In genomic region chr7:144775804-144776447, GRCm38 (mm10) we compare ENCODE assay signal across 8 mouse cellular contexts. TPM values are rescaled to one million over a fixed set of nuclear protein-coding genes. Genes with fewer than 3 reads are reported as not detected.
A peak's percentile ranks its signal among the peaks of the same experiment; 100 is the strongest.
DNase-seq lines count a peak whose midpoint lies in the region; ATAC-seq and TF ChIP-seq lines count a peak whose summit lies in the region.

No protein-coding gene starts in this region.

- H3K9me3 ChIP-seq in forebrain, embryonic 11.5 days (ENCODE audit: control insufficient read depth, low read length), result no peaks in the 10 kb centered on the region
- H3K9me3 ChIP-seq in heart, embryonic 15.5 days (replicated peaks), result no peaks in the 10 kb centered on the region
- H3K9me3 ChIP-seq in liver, embryonic 15.5 days (replicated peaks), result no peaks in the 10 kb centered on the region
- H3K9me3 ChIP-seq in neural tube, embryonic 13.5 days, result no peaks in the 10 kb centered on the region
- no peaks in the 10 kb centered on the region for H3K9me3 ChIP-seq in stomach, postnatal 0 days (ENCODE audit: control insufficient read depth, low read length)

- peaks cover 5% of the 10 kb centered on the region for H3K4me1 ChIP-seq in forebrain, embryonic 11.5 days (replicated peaks; ENCODE audit: control insufficient read depth, insufficient read depth, low read length)
- H3K4me1 ChIP-seq in heart, embryonic 15.5 days (replicated peaks), result no peaks in the 10 kb centered on the region
- peaks cover 23% of the 10 kb centered on the region for H3K4me1 ChIP-seq in liver, embryonic 15.5 days (replicated peaks)
- no peaks in the 10 kb centered on the region; the same call in 1 of the 2 replicates for H3K4me1 ChIP-seq in neural tube, embryonic 13.5 days (replicated peaks)
- H3K4me1 ChIP-seq in stomach, postnatal 0 days (replicated peaks; ENCODE audit: control insufficient read depth, insufficient read depth), result peaks cover 5% of the 10 kb centered on the region; the same call in 1 of the 2 replicates

- no peak for TF ChIP-seq EP300 in stomach, postnatal 0 days (optimal IDR thresholded peaks at IDR 0.05)

- no peak overlapping the region for H3K4me3 ChIP-seq in forebrain, embryonic 11.5 days (ENCODE audit: low read depth, low read length)
- no peak overlapping the region for H3K4me3 ChIP-seq in heart, embryonic 15.5 days
- H3K4me3 ChIP-seq in liver, embryonic 15.5 days (replicated peaks), result no peak overlapping the region
- no peak overlapping the region for H3K4me3 ChIP-seq in neural tube, embryonic 13.5 days
- no peak overlapping the region for H3K4me3 ChIP-seq in stomach, postnatal 0 days (ENCODE audit: low read depth, low read length)

- ATAC-seq in forebrain, embryonic 11.5 days (replicated peaks; ENCODE audit: low FRiP score), result peak; percentile 88
- ATAC-seq in heart, embryonic 15.5 days (replicated peaks; ENCODE audit: insufficient number of reproducible peaks, insufficient read depth, low FRiP score, low read depth), result peak; percentile 35; the same call in 1 of the 2 replicates
- ATAC-seq in liver, embryonic 15.5 days (ENCODE audit: insufficient read depth), result peak; percentile 69
- peak; percentile 77 for ATAC-seq in neural tube, embryonic 13.5 days (ENCODE audit: low read depth)
- ATAC-seq in stomach, postnatal 0 days (ENCODE audit: low FRiP score, low TSS enrichment), result peak; percentile 73

- no peaks in the 10 kb centered on the region for H3K27me3 ChIP-seq in forebrain, embryonic 11.5 days (ENCODE audit: control insufficient read depth, insufficient read depth, low read length)
- H3K27me3 ChIP-seq in heart, embryonic 15.5 days, result peaks cover 57% of the 10 kb centered on the region
- peaks cover 42% of the 10 kb centered on the region for H3K27me3 ChIP-seq in liver, embryonic 15.5 days
- H3K27me3 ChIP-seq in neural tube, embryonic 13.5 days, result peaks cover 4% of the 10 kb centered on the region; the same call in 1 of the 2 replicates
- no peaks in the 10 kb centered on the region for H3K27me3 ChIP-seq in stomach, postnatal 0 days (ENCODE audit: control insufficient read depth, insufficient read depth, low read length)

- H3K27ac ChIP-seq in forebrain, embryonic 11.5 days (ENCODE audit: low read depth, low read length), result 0 out of 2 replicates have a peak overlapping the region, but pooled peaks have one; percentile 47
- no peak overlapping the region for H3K27ac ChIP-seq in heart, embryonic 15.5 days
- H3K27ac ChIP-seq in liver, embryonic 15.5 days (replicated peaks), result no peak overlapping the region
- no peak overlapping the region for H3K27ac ChIP-seq in neural tube, embryonic 13.5 days (replicated peaks)
- peak overlapping the region; percentile 49 for H3K27ac ChIP-seq in stomach, postnatal 0 days (replicated peaks)

- no peak overlapping the region; the same call in 1 of the 2 replicates for H3K9ac ChIP-seq in forebrain, embryonic 11.5 days (ENCODE audit: low read length)
- H3K9ac ChIP-seq in heart, embryonic 15.5 days, result no peak overlapping the region
- no peak overlapping the region for H3K9ac ChIP-seq in liver, embryonic 15.5 days
- H3K9ac ChIP-seq in neural tube, embryonic 13.5 days, result 0 out of 2 replicates have a peak overlapping the region, but pooled peaks have one; percentile 5
- H3K9ac ChIP-seq in stomach, postnatal 0 days (ENCODE audit: low read length), result no peak overlapping the region

- peak; percentile 38 for DNase-seq in CD4-positive helper T cell, adult 2 months (ENCODE audit: low read depth, low spot score)
- peak; percentile 79 for DNase-seq in c-Kit-positive CD71-negative TER-119-negative erythroid progenitor cells, embryonic 14.5 days (ENCODE audit: low read depth)
- DNase-seq in forebrain, embryonic 11.5 days (ENCODE audit: low spot score), result peak; percentile 97
- peak; percentile 85 to 93 for DNase-seq in kidney, postnatal 25 days
- DNase-seq in stomach, postnatal 0 days (ENCODE audit: low spot score), result peak; percentile 94

- H3K36me3 ChIP-seq in forebrain, embryonic 11.5 days (ENCODE audit: control insufficient read depth, insufficient read depth, low read length), result no peaks in the 10 kb centered on the region
- no peaks in the 10 kb centered on the region for H3K36me3 ChIP-seq in heart, embryonic 15.5 days
- H3K36me3 ChIP-seq in liver, embryonic 15.5 days (replicated peaks), result no peaks in the 10 kb centered on the region
- H3K36me3 ChIP-seq in neural tube, embryonic 13.5 days, result no peaks in the 10 kb centered on the region
- H3K36me3 ChIP-seq in stomach, postnatal 0 days (ENCODE audit: control insufficient read depth, insufficient read depth, low read length), result no peaks in the 10 kb centered on the region

- peak; percentile 95 for TF ChIP-seq CTCF in stomach, postnatal 0 days (IDR thresholded peaks at IDR 0.05; ENCODE audit: low read depth)

- H3K4me2 ChIP-seq in forebrain, embryonic 11.5 days (ENCODE audit: low read depth, low read length, severe bottlenecking), result no peak overlapping the region
- no peak overlapping the region for H3K4me2 ChIP-seq in heart, embryonic 15.5 days
- no peak overlapping the region for H3K4me2 ChIP-seq in liver, embryonic 15.5 days
- no peak overlapping the region for H3K4me2 ChIP-seq in neural tube, embryonic 13.5 days
- no peak overlapping the region for H3K4me2 ChIP-seq in stomach, postnatal 0 days (replicated peaks; ENCODE audit: low read depth)

- WGBS in forebrain, embryonic 11.5 days, result 31% methylated on average over 6 of the region's 6 CpGs
- 38% methylated on average over 6 of the region's 6 CpGs for WGBS in heart, embryonic 15.5 days
- 28% methylated on average over 6 of the region's 6 CpGs for WGBS in liver, embryonic 15.5 days (ENCODE audit: insufficient replicate concordance)
- 43% methylated on average over 6 of the region's 6 CpGs for WGBS in neural tube, embryonic 13.5 days
- 27% methylated on average over 6 of the region's 6 CpGs for WGBS in stomach, postnatal 0 days

RNA-seq across cellular contexts. Expression of gene Ano1, which starts 24.2 kb away (rescaled TPM):
- polyA plus RNA-seq in forebrain, embryonic 11.5 days (2014; fragmentation: Nextera tagmentation; extraction: Ambion mirVana), result 22.9 and 25.6 TPM in 2 replicates
- 8.1 and 12.2 TPM in 2 replicates for polyA plus RNA-seq in heart, embryonic 15.5 days (2015; fragmentation: Nextera tagmentation; extraction: Ambion mirVana)
- polyA plus RNA-seq in liver, embryonic 15.5 days (2015; fragmentation: Nextera tagmentation; extraction: Ambion mirVana), result 1.4 and 1.5 TPM in 2 replicates
- polyA plus RNA-seq in neural tube, embryonic 13.5 days (2015; fragmentation: Nextera tagmentation; extraction: Ambion mirVana), result 3.7 and 3.8 TPM in 2 replicates
- 32.4 and 41.6 TPM in 2 replicates for polyA plus RNA-seq in stomach, postnatal 0 days (2015; fragmentation: Nextera tagmentation; extraction: Ambion mirVana)

Comparison
In these comparisons a context has a peak if more than half of its experiments do, and no peak if none do; other contexts are left out.
1. DNase-seq: peak in every context shown above with its lines; median percentile 97 in forebrain, embryonic 11.5 days; 94 in stomach, postnatal 0 days; 89 in kidney, postnatal 25 days; 79 in c-Kit-positive CD71-negative TER-119-negative erythroid progenitor cells, embryonic 14.5 days; 38 in CD4-positive helper T cell, adult 2 months.
2. ATAC-seq: peak in every context shown above with its lines; median percentile 88 in forebrain, embryonic 11.5 days; 77 in neural tube, embryonic 13.5 days; 73 in stomach, postnatal 0 days; 69 in liver, embryonic 15.5 days; 35 in heart, embryonic 15.5 days.
3. H3K27ac ChIP-seq: peak in forebrain, embryonic 11.5 days (single experiment) and stomach, postnatal 0 days (single experiment); none in heart, embryonic 15.5 days (single experiment), liver, embryonic 15.5 days (single experiment) and neural tube, embryonic 13.5 days (single experiment).